Mouse (Mus musculus): ENCODE measurements around the gene Rnf128. TPM values are rescaled to one million over a fixed set of nuclear protein-coding genes. Genes with fewer than 3 reads are reported as not detected.

Rnf128 gene
- polyA plus RNA-seq (2011; ENCODE audit: insufficient read length, low read depth, missing spikeins) = 28.8 and 38.5 TPM in 2 replicates

- H3K27ac ChIP-seq (ENCODE audit: insufficient read depth, low read length) = no peak within 1 kb of the TSS
- TF ChIP-seq CTCF (IDR thresholded peaks at IDR 0.05; ENCODE audit: borderline replicate concordance, insufficient read depth, low read length) = no peak
- TF ChIP-seq POLR2A (IDR thresholded peaks at IDR 0.05; ENCODE audit: low read depth, low read length) = no peak
- no peak within 1 kb of the TSS for H3K4me3 ChIP-seq (ENCODE audit: insufficient read depth, low read length)
- no peaks in the 10 kb centered on the region for H3K4me1 ChIP-seq (ENCODE audit: control insufficient read depth, insufficient read depth, low read length)
Measured at GRCm38 (mm10) chrX:139562925-139563461, at the start of gene Rnf128. Gene Rnf128, plus strand, starts transcription at chrX:139563316.

GRCm38 (mm10) chrX:139516156-139516555 lies 47.0 kb upstream of the Rnf128 start:
- TF ChIP-seq CTCF (IDR thresholded peaks at IDR 0.05; ENCODE audit: borderline replicate concordance, insufficient read depth, low read length) (no peak), POLR2A (IDR thresholded peaks at IDR 0.05; ENCODE audit: low read depth, low read length) (no peak)
- Histone ChIP-seq H3K4me3 (ENCODE audit: insufficient read depth, low read length) (no peak overlapping the region), H3K4me1 (ENCODE audit: control insufficient read depth, insufficient read depth, low read length) (no peaks in the 10 kb centered on the region), H3K27ac (ENCODE audit: insufficient read depth, low read length) (no peak overlapping the region)

- Histone ChIP-seq H3K4me1 (ENCODE audit: control insufficient read depth, insufficient read depth, low read length) (no peaks in the 10 kb centered on the region), H3K27ac (ENCODE audit: insufficient read depth, low read length) (no peak overlapping the region), H3K4me3 (ENCODE audit: insufficient read depth, low read length) (no peak overlapping the region)
- TF ChIP-seq CTCF (IDR thresholded peaks at IDR 0.05; ENCODE audit: borderline replicate concordance, insufficient read depth, low read length) (no peak), POLR2A (IDR thresholded peaks at IDR 0.05; ENCODE audit: low read depth, low read length) (no peak)
Measured at GRCm38 (mm10) chrX:139519251-139519650, 43.9 kb upstream of the Rnf128 start.

- Histone ChIP-seq H3K27ac (ENCODE audit: insufficient read depth, low read length) (no peak overlapping the region), H3K4me3 (ENCODE audit: insufficient read depth, low read length) (no peak overlapping the region), H3K4me1 (ENCODE audit: control insufficient read depth, insufficient read depth, low read length) (no peaks in the 10 kb centered on the region)
- no peak for TF ChIP-seq POLR2A (IDR thresholded peaks at IDR 0.05; ENCODE audit: low read depth, low read length)
- no peak for TF ChIP-seq CTCF (IDR thresholded peaks at IDR 0.05; ENCODE audit: borderline replicate concordance, insufficient read depth, low read length)
Measured at GRCm38 (mm10) chrX:139524303-139525091, 38.6 kb upstream of the Rnf128 start.

GRCm38 (mm10) chrX:139525724-139526123 lies 37.4 kb upstream of the Rnf128 start:
- Histone ChIP-seq H3K27ac (ENCODE audit: insufficient read depth, low read length) (no peak overlapping the region), H3K4me3 (ENCODE audit: insufficient read depth, low read length) (no peak overlapping the region), H3K4me1 (ENCODE audit: control insufficient read depth, insufficient read depth, low read length) (no peaks in the 10 kb centered on the region)
- TF ChIP-seq CTCF (IDR thresholded peaks at IDR 0.05; ENCODE audit: borderline replicate concordance, insufficient read depth, low read length) (no peak), POLR2A (IDR thresholded peaks at IDR 0.05; ENCODE audit: low read depth, low read length) (no peak)

GRCm38 (mm10) chrX:139526984-139527383 lies 36.1 kb upstream of the Rnf128 start:
- Histone ChIP-seq H3K27ac (ENCODE audit: insufficient read depth, low read length) (no peak overlapping the region), H3K4me3 (ENCODE audit: insufficient read depth, low read length) (no peak overlapping the region), H3K4me1 (ENCODE audit: control insufficient read depth, insufficient read depth, low read length) (no peaks in the 10 kb centered on the region)
- TF ChIP-seq CTCF (IDR thresholded peaks at IDR 0.05; ENCODE audit: borderline replicate concordance, insufficient read depth, low read length) (no peak), POLR2A (IDR thresholded peaks at IDR 0.05; ENCODE audit: low read depth, low read length) (no peak)

- no peaks in the 10 kb centered on the region for H3K4me1 ChIP-seq (ENCODE audit: control insufficient read depth, insufficient read depth, low read length)
- TF ChIP-seq CTCF (IDR thresholded peaks at IDR 0.05; ENCODE audit: borderline replicate concordance, insufficient read depth, low read length) (no peak), POLR2A (IDR thresholded peaks at IDR 0.05; ENCODE audit: low read depth, low read length) (no peak)
- H3K27ac ChIP-seq (ENCODE audit: insufficient read depth, low read length) = no peak overlapping the region
- H3K4me3 ChIP-seq (ENCODE audit: insufficient read depth, low read length) = no peak overlapping the region
Measured at GRCm38 (mm10) chrX:139529678-139530077, 33.4 kb upstream of the Rnf128 start.

GRCm38 (mm10) chrX:139532293-139532692 lies 30.8 kb upstream of the Rnf128 start:
- Histone ChIP-seq H3K4me3 (ENCODE audit: insufficient read depth, low read length) (no peak overlapping the region), H3K27ac (ENCODE audit: insufficient read depth, low read length) (no peak overlapping the region), H3K4me1 (ENCODE audit: control insufficient read depth, insufficient read depth, low read length) (no peaks in the 10 kb centered on the region)
- TF ChIP-seq CTCF (IDR thresholded peaks at IDR 0.05; ENCODE audit: borderline replicate concordance, insufficient read depth, low read length) = no peak
- TF ChIP-seq POLR2A (IDR thresholded peaks at IDR 0.05; ENCODE audit: low read depth, low read length) = no peak

GRCm38 (mm10) chrX:139537641-139538397 lies 25.3 kb upstream of the Rnf128 start:
- no peak for TF ChIP-seq POLR2A (IDR thresholded peaks at IDR 0.05; ENCODE audit: low read depth, low read length)
- TF ChIP-seq CTCF (IDR thresholded peaks at IDR 0.05; ENCODE audit: borderline replicate concordance, insufficient read depth, low read length) = no peak
- H3K4me1 ChIP-seq (ENCODE audit: control insufficient read depth, insufficient read depth, low read length) = no peaks in the 10 kb centered on the region
- H3K27ac ChIP-seq (ENCODE audit: insufficient read depth, low read length) = no peak overlapping the region
- no peak overlapping the region for H3K4me3 ChIP-seq (ENCODE audit: insufficient read depth, low read length)

Data from embryonic fibroblast, embryonic 13.5 days (primary cell).